Mouse (Mus musculus) CD4-positive, CD25-positive, alpha-beta regulatory T cell, adult 9 weeks (primary cell): ENCODE data around the gene Asb13. TPM values are rescaled to one million over a fixed set of nuclear protein-coding genes. Genes with fewer than 3 reads are reported as not detected.

ENCODE experiments used
- polyA plus RNA-seq: library from polyadenylated mRNA; unstranded; fragments of 100-300 nt; shearing (Covaris generic); gene quantifications from one replicate; pipeline ENCODE4 v1.2.1, GENCODE M21; 2017

The Asb13 gene
- polyA plus RNA-seq: 54.5 TPM

DNA sequence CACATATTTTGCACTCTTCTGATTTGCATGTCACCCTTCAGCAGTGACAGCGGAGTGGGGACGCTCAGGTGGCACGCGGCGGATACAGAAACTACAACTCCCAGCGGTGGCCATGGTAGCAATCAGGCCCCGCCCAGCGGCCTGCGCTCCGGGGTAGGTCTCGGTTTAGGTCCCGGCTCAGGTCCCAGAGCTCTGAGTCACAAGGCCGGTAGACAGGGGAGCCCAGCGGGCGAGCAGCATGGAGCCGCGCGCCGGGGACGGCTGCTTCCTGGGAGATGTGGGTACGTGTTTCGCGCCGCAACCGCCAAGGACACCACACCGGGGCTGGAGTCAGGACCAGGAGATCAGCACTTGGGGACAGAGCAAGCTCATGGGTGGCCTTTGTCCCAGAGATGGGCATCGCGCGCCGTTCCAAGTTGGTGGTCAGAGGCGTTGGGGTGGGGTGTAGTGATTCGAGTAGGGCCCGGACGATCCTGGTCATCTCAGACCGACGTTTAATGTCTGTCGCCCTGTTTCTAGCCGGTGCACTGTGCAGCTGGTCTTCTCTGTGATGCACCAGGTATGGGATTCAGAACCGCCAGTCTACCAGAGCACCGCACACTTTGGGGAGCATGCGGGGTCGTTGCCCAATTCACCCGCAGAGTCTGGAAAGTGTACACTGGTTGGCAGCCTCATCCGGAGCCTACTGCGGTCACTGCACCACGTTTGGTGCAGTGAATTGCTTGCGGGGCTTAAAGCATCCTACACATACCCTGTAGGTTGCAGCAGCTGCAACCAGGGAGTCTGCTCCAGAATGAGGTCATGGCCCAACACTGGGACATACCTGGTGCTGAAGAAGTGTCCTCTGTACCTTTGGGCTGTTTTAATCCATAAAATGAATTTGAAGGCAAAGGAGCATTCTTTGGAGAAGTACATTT lies at the start of gene Asb13:
Asb13 (plus strand) TSS at position 138 of the 917 bp plus-strand sequence.

DNA sequence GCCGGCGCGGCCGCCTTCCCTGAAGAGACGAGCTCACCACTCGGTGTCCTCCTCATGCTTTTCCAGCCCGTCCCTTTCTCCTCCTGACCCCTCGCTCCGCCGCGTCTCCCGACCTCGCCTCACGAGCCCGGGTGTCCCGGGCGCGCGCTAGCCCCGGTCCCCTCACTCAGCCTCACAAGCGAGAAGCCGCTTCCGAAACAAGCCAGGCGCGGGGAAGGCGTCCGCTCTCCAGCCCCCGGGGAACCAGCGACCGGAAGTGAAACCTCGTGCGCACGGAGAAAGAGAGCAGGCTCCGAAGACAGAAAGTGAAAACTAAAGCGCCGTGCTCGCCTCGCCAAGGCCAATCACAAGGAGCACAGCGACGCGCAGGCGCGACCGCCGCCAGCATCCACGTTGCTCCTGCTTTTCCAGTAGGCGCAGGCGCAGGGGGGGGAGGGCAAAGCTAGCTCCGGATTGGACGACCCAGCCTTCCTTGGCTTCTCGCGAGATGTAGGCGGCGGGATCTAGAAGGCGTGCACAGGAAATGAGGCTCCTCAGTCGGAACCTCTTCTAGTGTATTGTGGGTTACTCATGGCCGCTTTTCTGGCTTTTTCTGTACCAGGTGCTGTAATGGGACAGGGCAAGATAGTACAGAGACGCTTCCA lies 22.9 kb upstream of the Asb13 start, which contains the start of gene Fam208b:
Fam208b (minus strand) TSS at position 314 of the 644 bp plus-strand sequence.

Other genes starting within 250 kb of the Asb13 start
- gene Gdi2, start 96.0 kb upstream of the Asb13 start, polyA plus RNA-seq: 396 TPM
- 67.0 TPM for gene Fam208b, start 22.9 kb upstream of the Asb13 start, polyA plus RNA-seq
- gene Calml3, start 170.3 kb downstream of the Asb13 start, polyA plus RNA-seq: not detected
- not detected for gene Calm4, start 203.7 kb downstream of the Asb13 start, polyA plus RNA-seq
- not detected for gene Calm5, start 220.1 kb downstream of the Asb13 start, polyA plus RNA-seq